Mouse (Mus musculus): Measurements from ENCODE around the gene Gm26741. TPM values are rescaled to one million over a fixed set of nuclear protein-coding genes. Genes with fewer than 3 reads are reported as not detected.

Gm26741 gene
- polyA plus RNA-seq, 1 experiment = not detected

DNA sequence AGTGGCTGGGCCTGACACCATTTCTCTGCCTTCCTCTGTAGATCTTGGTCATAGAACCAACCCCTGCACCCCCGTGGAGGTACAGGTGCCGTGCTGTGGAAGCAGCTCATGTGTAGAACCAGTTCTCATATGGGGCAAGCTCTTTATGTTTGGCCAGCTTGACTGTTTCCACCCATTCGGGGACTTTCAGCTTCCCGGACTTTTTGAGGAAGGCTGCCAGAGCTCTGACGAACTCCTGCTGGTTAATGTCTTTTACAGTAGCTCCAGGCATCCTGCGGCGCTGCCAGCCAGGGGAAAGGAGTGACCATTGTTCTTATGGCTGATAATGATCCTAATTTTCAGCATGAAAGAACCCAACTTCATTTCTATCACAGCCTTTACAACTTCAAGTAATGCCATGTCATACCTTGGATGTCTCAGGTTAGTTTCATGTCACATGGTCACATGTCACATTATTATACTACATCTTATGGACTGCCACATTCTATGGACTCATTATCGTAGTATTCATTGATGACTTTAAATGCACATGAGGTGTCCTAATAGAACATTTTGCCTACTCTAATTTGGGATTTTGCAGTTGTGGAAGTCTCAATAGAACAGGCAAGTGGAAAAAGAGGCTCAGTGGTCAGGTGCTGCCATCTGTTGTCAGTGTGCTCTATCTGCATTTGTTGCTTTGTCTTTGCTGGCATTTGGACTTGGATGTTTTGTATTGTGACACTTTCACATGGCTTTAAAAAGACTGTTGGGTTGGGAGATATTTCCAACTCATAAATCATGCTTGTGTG, 26.4 kb downstream of the Gm26741 start:
- no peak overlapping the region for H3K4me3 ChIP-seq
- no peak overlapping the region for H3ac ChIP-seq (ENCODE audit: control insufficient read depth, insufficient read length)
- H3K27me3 ChIP-seq (ENCODE audit: control insufficient read depth, insufficient read depth, insufficient read length) = no peaks in the 10 kb centered on the region
- TF ChIP-seq REST (IDR thresholded peaks at IDR 0.05; ENCODE audit: insufficient read depth, insufficient read length) (no peak), E2F4 (IDR thresholded peaks at IDR 0.05; ENCODE audit: insufficient read depth) (no peak), CEBPB (IDR thresholded peaks at IDR 0.05; ENCODE audit: insufficient read depth, poor library complexity, severe bottlenecking) (no peak), TCF3 (IDR thresholded peaks at IDR 0.05; ENCODE audit: insufficient read length, low read depth) (no peak), MYOD1 (IDR thresholded peaks at IDR 0.05; ENCODE audit: control insufficient read depth in 1 of 3, insufficient read length in 2 of 3, low read depth in 2 of 3) (no peak), USF1 (IDR thresholded peaks at IDR 0.05; ENCODE audit: low read depth) (no peak), TCF12 (IDR thresholded peaks at IDR 0.05; ENCODE audit: insufficient read depth, poor library complexity, severe bottlenecking) (no peak), MYOG (IDR thresholded peaks at IDR 0.05; ENCODE audit: control insufficient read depth in 1 of 3, insufficient read depth in 1 of 3, insufficient read length in 2 of 3, low read depth in 2 of 3) (no peak), SRF (IDR thresholded peaks at IDR 0.05; ENCODE audit: control insufficient read depth, insufficient read length, low read depth) (no peak), MAX (IDR thresholded peaks at IDR 0.05; ENCODE audit: low read depth) (no peak)
- peaks cover 16% of the 10 kb centered on the region for H3K79me2 ChIP-seq (ENCODE audit: control insufficient read depth, insufficient read depth)
- H3K4me2 ChIP-seq (ENCODE audit: low read depth) = no peak overlapping the region
- H3K36me3 ChIP-seq (ENCODE audit: control insufficient read depth, insufficient read depth) = no peaks in the 10 kb centered on the region

DNA sequence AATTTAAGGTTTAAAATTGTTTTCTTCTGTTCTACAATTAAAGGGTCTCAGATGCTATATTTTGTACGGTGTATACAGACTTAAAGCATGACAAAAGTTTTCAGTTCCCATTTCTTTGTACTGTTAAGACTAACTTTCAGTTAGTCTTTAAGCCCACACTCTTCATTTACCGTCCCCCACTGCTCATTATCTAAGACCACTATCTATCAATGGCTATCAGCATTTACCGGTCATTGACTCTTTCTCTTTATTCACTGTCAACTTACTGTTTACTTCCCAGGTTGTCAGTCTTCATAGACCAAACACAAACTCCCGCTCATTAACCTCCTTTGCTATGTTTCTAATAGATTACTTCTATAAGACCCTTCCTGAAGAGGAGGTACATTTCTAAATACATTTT, 28.6 kb downstream of the Gm26741 start:
- H3K4me3 ChIP-seq = no peak overlapping the region
- no peak overlapping the region for H3K4me2 ChIP-seq (ENCODE audit: low read depth)
- H3ac ChIP-seq (ENCODE audit: control insufficient read depth, insufficient read length) = no peak overlapping the region
- H3K36me3 ChIP-seq (ENCODE audit: control insufficient read depth, insufficient read depth) = no peaks in the 10 kb centered on the region
- no peaks in the 10 kb centered on the region for H3K79me2 ChIP-seq (ENCODE audit: control insufficient read depth, insufficient read depth)
- TF ChIP-seq MAX (IDR thresholded peaks at IDR 0.05; ENCODE audit: low read depth) = no peak
- TF ChIP-seq SRF (IDR thresholded peaks at IDR 0.05; ENCODE audit: control insufficient read depth, insufficient read length, low read depth) = no peak
- TF ChIP-seq USF1 (IDR thresholded peaks at IDR 0.05; ENCODE audit: low read depth) = no peak
- no peak for TF ChIP-seq TCF3 (IDR thresholded peaks at IDR 0.05; ENCODE audit: insufficient read length, low read depth)
- TF ChIP-seq REST (IDR thresholded peaks at IDR 0.05; ENCODE audit: insufficient read depth, insufficient read length) = no peak
- no peak for TF ChIP-seq TCF12 (IDR thresholded peaks at IDR 0.05; ENCODE audit: insufficient read depth, poor library complexity, severe bottlenecking)
- TF ChIP-seq MYOD1 (IDR thresholded peaks at IDR 0.05; ENCODE audit: control insufficient read depth in 1 of 3, insufficient read length in 2 of 3, low read depth in 2 of 3) = no peak
- no peak for TF ChIP-seq MYOG (IDR thresholded peaks at IDR 0.05; ENCODE audit: control insufficient read depth in 1 of 3, insufficient read depth in 1 of 3, insufficient read length in 2 of 3, low read depth in 2 of 3)
- no peak for TF ChIP-seq CEBPB (IDR thresholded peaks at IDR 0.05; ENCODE audit: insufficient read depth, poor library complexity, severe bottlenecking)
- H3K27me3 ChIP-seq (ENCODE audit: control insufficient read depth, insufficient read depth, insufficient read length) = no peaks in the 10 kb centered on the region

DNA sequence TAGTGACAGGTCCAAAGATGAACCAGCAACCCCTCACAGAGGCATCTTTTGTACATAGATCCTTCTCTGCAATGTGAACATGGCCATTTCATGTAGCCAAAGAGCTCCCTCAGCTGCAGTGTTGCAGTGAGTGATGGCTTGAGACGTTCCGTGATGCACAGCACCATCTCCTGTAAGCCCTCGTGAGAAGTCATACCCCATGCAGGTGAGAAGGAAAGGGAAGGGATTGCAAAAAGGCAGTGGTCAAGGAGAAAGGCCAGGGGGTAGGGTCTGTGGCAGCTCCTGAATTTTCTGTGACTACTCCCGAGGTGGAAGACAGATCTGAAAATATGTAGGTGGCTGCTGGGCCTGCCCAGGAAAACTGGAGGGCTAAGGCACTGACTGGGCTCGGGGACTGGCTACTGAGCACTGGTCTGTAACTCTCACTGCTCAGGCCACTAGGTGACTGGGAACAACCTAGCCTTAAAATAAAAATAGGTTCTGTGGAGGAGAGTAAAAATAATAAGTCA, 30.4 kb downstream of the Gm26741 start, which contains the start of gene Nepn:
Gene Nepn, plus strand, starts transcription at position 51 of the 509 bp plus-strand sequence.
- TF ChIP-seq MYOD1 (IDR thresholded peaks at IDR 0.05; ENCODE audit: control insufficient read depth in 1 of 3, insufficient read length in 2 of 3, low read depth in 2 of 3) (no peak), E2F4 (IDR thresholded peaks at IDR 0.05; ENCODE audit: insufficient read depth) (no peak), REST (IDR thresholded peaks at IDR 0.05; ENCODE audit: insufficient read depth, insufficient read length) (no peak), POLR2AphosphoS2 (IDR thresholded peaks at IDR 0.05; ENCODE audit: insufficient read length, low read depth) (no peak), TCF3 (IDR thresholded peaks at IDR 0.05; ENCODE audit: insufficient read length, low read depth) (no peak), TCF12 (IDR thresholded peaks at IDR 0.05; ENCODE audit: insufficient read depth, poor library complexity, severe bottlenecking) (no peak), CEBPB (IDR thresholded peaks at IDR 0.05; ENCODE audit: insufficient read depth, poor library complexity, severe bottlenecking) (no peak), MYOG (IDR thresholded peaks at IDR 0.05; ENCODE audit: control insufficient read depth in 1 of 3, insufficient read depth in 1 of 3, insufficient read length in 2 of 3, low read depth in 2 of 3) (no peak), USF1 (IDR thresholded peaks at IDR 0.05; ENCODE audit: low read depth) (no peak), SRF (IDR thresholded peaks at IDR 0.05; ENCODE audit: control insufficient read depth, insufficient read length, low read depth) (no peak), MAX (IDR thresholded peaks at IDR 0.05; ENCODE audit: low read depth) (no peak)
- no peak within 1 kb of the TSS for H3ac ChIP-seq (ENCODE audit: control insufficient read depth, insufficient read length)
- no peak within 1 kb of the TSS for H3K4me2 ChIP-seq (ENCODE audit: low read depth)
- H3K36me3 ChIP-seq (ENCODE audit: control insufficient read depth, insufficient read depth) = no peaks in the 10 kb centered on the region
- H3K4me3 ChIP-seq = no peak within 1 kb of the TSS
- no peaks in the 10 kb centered on the region for H3K79me2 ChIP-seq (ENCODE audit: control insufficient read depth, insufficient read depth)
- no peaks in the 10 kb centered on the region for H3K27me3 ChIP-seq (ENCODE audit: control insufficient read depth, insufficient read depth, insufficient read length)

DNA sequence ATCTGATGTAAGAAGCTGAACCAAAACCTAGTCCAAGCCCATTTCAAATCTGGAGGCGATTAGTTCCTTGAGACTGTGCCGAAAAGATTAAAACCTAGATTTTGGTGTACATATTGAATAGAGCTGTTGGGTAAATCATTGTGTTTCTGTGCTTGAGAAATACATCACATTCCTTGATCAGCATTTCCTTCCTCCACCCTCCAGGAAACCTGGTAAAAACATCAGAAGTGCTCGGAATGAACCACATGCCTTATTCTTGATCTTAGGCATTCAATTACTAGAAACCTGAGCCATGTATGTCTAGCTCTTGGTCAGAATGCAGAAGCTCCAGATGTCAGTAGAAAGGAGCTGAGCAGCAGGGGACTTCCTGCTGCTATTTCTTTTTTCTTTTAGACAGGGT, 30.9 kb downstream of the Gm26741 start:
- TF ChIP-seq MYOD1 (IDR thresholded peaks at IDR 0.05; ENCODE audit: control insufficient read depth in 1 of 3, insufficient read length in 2 of 3, low read depth in 2 of 3) (no peak), POLR2A (IDR thresholded peaks at IDR 0.05; ENCODE audit: insufficient read length, low read depth) (no peak), TCF3 (IDR thresholded peaks at IDR 0.05; ENCODE audit: insufficient read length, low read depth) (no peak), USF1 (IDR thresholded peaks at IDR 0.05; ENCODE audit: low read depth) (no peak), SRF (IDR thresholded peaks at IDR 0.05; ENCODE audit: control insufficient read depth, insufficient read length, low read depth) (no peak), MAX (IDR thresholded peaks at IDR 0.05; ENCODE audit: low read depth) (no peak), E2F4 (IDR thresholded peaks at IDR 0.05; ENCODE audit: insufficient read depth) (no peak), POLR2AphosphoS2 (IDR thresholded peaks at IDR 0.05; ENCODE audit: insufficient read length, low read depth) (no peak), MYOG (IDR thresholded peaks at IDR 0.05; ENCODE audit: control insufficient read depth in 1 of 3, insufficient read depth in 1 of 3, insufficient read length in 2 of 3, low read depth in 2 of 3) (no peak), CEBPB (IDR thresholded peaks at IDR 0.05; ENCODE audit: insufficient read depth, poor library complexity, severe bottlenecking) (no peak)
- Histone ChIP-seq H3K4me3 (no peak overlapping the region), H3ac (ENCODE audit: control insufficient read depth, insufficient read length) (no peak overlapping the region), H3K4me2 (ENCODE audit: low read depth) (no peak overlapping the region), H3K79me2 (ENCODE audit: control insufficient read depth, insufficient read depth) (no peaks in the 10 kb centered on the region), H3K27me3 (ENCODE audit: control insufficient read depth, insufficient read depth, insufficient read length) (no peaks in the 10 kb centered on the region), H3K36me3 (ENCODE audit: control insufficient read depth, insufficient read depth) (no peaks in the 10 kb centered on the region)
